Mouse (Mus musculus) frontal cortex, adult 2 months (tissue): ENCODE measurements around the gene Dhdh. TPM values are rescaled to one million over a fixed set of nuclear protein-coding genes. Genes with fewer than 3 reads are reported as not detected.
A peak's percentile ranks its signal among the peaks of the same experiment; 100 is the strongest.
"Not testable (repeated sequence)": the region's sequence is repeated elsewhere in the genome, so short reads cannot be mapped to it uniquely, and the experiment has no call there.

Source experiments
- DNase-seq, 2 experiments: peaks; one replicate each; pipeline ENCODE4 v3.0.0; 2022; ENCODE audit warnings: low spot score in 1 of 2; ENCODE audit errors: extremely low spot score in 1 of 2
- polyA plus RNA-seq: library from polyadenylated mRNA; depleted of rRNA; stranded (reverse); fragments of >200 nt; gene quantifications from 2 replicates; pipeline ENCODE4 v1.2.3, GENCODE M21; 2012; rRNA removed

Gene Dhdh
- polyA plus RNA-seq, result 8.0 and 8.8 TPM in 2 replicates

DNA sequence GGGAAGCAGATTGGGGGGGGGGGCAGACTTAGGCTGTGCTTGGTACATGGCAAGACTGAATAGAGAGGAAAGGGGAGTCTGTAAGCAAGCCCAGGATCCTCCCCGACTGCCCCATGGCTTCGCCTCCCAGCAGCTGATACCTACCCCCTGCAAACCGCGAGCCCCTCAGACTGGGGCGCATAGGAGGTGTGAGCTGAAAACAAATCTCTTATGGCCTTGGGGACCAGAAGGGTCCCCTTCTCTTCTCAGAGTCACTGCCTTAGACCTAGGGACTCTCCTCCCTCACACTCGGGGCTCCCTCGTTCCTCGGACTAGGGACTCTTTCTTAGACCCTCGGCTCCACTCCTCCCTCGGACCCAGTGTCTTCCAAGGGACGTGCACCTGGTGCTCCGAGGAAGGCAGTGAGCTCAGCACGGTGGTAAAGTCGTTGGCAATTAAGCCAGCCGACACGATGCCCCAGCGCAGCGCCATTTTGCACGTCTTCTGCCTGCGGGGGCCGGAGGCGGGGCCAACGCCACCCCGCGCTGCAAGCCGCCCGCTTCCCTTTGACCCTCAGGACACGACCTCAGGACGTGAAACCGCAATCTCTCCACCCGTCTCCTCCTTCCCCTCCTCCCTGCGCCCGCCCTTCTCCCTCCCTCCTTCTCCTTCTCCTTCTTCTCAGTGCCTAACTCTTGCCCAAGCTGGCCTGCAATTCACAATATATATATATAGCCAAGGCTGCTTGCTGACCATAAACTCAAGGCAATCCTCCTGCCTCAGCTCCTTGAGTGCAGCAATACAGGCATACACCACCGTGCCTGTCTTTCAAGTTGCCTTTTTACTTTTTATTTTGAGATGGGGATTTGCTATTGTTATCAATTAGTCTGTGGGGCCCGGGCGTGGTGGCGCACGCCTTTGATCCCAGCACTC, at the start of gene Dhdh:
Gene Dhdh, minus strand, starts transcription at position 513 of the 912 bp plus-strand sequence.
- DNase-seq, result peak in 1 of 2 experiments; percentile 47

DNA sequence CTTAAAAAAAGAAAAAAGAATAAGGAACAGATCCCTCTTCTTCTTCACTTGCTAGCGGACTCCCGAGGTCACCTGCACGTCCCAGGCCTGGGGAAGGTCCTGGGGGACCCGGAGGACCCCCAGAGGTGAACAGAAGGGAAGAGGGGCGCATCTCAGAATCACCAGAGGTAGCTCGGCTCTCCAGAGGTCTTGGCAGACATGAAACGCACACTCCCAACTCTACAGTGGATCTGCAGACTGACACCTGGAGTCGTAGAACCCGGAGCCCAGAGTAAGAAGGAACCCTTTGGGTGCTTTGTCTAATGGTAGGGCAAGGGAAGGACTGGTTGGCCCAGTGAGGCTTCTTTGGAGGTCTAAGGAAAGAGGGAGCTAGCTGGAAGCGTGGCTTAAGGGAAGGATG, 49.0 kb upstream of the Dhdh start:
- DNase-seq, result no peak

DNA sequence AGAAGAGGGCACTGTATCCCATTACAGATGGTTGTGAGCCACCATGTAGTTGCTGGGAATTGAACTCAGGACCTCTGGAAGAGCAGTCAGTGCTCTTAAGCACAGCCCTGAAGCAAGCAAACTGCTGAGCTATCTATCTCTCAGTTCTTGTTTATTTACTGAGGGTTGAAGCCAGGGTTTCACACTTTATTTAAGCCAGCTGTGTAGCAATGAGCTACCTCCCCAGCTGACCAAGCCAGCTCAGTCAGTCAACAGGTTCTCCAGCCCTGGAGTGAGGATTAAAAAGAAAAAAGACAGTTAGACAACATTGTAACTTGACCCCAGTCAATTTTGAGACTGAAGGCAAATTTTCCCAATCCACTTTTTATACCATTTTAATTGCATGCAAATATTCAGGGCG, 47.1 kb upstream of the Dhdh start:
- no peak for DNase-seq

DNA sequence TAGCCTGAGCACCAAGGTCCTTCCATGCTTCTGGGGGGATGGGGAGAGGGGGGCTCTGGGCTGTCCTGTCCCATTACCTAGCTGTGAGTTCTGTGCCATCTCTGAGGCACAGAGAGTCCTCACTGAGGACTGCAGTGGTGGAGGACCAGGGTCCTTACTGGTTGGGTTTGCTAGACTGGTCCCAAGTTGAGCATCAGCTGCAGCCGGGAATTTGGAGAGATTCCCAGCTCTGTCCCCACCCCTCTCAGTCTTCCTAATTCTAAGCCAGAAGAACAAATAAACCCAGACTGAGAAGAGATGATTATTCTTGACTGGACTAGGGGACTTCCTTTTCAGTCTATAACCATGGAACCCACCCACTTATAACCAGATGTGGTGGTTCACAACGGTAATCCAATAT, 42.0 kb upstream of the Dhdh start:
- DNase-seq, result no peak

DNA sequence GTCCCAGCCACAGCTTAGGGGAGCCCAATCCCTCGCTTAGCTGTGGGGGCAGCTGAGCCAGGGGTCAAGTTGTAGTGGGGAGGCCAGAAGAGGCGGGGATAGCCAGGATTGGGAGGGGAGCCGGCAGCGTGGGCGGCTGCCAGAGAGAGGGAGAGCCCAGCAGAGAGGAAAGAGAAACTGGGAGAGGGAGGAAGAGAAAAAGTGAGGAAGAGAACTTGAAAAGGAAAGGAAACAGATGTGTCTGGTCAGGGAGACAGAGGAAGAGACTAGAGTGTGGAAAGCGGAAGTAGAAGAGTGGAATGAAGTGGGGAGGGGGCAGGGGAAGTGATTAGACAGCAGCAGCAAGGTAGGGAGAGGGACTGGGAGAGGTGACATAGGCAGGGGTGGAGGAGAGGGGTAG, 40.9 kb upstream of the Dhdh start:
- no peak for DNase-seq

DNA sequence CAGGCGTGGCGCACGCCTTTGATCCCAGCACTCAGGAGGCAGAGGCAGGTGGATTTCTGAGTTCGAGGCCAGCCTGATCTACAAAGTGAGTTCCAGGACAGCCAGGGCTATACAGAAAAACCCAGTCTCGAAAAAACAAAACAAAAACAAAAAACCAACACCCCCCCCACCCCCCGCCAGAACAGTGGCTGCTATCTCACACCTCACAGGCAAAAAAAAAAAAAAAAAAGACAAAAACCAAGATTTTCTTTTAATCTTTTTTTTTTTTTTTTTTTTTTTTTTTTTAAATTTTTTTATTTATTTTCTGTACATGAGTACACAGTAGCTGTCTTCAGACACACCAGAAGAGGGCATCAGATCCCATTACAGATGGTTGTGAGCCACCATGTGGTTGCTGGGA, 38.6 kb upstream of the Dhdh start:
- not testable (repeated sequence) for DNase-seq

DNA sequence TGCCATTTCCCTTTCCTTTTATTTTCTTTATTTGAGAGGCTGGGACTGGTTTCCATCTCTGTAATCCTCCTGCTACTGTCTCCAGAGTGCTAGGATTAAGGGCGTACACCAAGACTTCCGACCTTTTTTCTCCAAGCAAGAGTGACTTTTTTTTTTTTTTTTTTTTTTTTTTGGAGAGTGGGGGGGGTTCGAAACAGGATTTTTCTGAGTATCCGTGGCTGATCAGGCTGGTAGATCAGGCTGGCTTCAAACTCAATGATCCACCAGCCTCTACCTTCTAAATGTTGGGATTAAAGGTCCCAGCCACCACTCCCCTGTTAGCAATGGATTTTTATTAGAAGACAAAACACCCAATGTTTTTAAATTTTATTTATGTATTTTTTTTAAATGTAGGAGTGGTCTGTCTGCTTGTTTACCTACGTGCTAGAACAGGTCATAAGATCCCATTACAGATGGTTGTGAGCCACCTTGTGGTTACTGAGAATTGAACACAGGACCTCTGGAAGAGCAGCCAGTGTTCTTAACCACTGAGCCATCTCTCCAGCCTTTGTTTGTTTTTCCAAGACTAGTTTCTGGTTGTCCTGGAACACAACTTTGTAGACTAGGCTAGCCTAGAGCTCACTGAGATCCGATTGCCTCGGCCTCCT, 38.0 kb upstream of the Dhdh start:
- no peak for DNase-seq

DNA sequence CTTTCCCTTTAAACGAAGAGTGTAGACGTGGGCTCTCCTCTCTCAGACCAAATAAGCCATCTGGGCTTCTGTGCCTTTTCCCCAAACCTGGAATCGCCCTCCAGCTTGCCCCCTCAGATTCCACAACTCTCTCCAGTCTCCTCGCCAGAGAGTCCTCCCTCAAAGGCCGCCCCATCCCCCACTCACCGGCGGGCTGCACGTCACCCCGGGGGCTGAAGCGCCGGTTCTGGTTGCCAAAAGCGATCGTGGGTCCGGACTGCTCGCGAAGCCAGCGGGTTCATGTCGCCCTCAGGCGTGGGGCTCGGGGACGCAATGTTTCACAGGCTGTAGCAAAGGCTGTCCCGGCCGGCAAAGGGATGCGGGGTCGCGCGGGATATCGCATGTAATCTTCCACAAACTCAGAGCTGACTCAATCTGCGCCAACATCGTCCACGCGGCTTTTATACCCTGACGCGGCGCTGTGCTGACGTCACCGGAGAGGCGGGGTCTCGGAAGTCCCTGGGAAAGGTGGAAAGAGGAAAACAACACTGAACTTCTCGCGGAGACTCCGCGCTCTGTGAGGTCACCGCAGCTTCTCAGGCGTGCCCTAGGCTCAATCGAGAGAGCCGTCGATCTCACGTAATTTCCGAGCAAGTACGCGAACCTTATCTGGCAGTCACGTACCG, 37.3 kb upstream of the Dhdh start, which contains the start of the genes Ppp1r15a and Plekha4:
Gene Ppp1r15a, minus strand, starts transcription at position 460 of the 665 bp plus-strand sequence.
Gene Plekha4, plus strand, starts transcription at position 522 of the 665 bp plus-strand sequence.
- peak; percentile 87 to 97 for DNase-seq

DNA sequence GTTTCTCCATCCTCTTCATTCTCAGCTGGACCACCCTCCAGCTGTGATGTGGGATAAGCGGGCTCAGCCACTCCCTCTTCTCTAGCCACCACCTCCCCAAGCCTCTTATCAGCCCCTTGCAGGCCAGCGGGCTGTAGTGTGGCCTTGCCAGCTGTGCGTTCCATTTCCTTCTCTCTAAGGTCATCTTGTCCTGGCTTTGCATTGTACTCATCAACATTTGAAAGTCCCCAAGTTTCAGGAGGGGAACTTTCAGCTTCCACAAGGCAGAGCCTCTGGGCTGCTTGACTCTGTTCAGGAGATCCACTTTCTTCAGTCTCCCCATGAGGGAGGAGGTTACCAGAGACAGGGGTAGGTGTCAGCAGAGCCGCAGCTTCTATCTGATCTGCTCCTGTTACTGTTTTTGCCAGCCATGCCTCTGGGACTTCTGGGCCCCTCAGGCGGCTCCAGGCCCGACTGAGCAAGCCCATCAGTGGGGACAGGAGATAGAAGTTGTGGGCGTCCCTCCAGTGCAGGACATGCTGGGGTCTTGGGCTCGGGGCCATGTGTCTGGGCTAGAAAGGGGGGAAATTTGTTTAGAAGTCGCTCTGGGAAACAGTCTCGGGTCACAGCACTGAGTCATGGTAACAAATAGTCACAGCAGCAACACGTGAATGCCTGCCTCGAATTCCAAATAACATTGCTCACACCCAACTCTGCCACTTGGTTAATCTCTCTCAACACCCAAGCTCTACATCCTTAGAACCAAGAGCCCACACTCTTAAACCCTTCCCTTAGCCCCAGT, 36.4 kb upstream of the Dhdh start:
- DNase-seq, result no peak

DNA sequence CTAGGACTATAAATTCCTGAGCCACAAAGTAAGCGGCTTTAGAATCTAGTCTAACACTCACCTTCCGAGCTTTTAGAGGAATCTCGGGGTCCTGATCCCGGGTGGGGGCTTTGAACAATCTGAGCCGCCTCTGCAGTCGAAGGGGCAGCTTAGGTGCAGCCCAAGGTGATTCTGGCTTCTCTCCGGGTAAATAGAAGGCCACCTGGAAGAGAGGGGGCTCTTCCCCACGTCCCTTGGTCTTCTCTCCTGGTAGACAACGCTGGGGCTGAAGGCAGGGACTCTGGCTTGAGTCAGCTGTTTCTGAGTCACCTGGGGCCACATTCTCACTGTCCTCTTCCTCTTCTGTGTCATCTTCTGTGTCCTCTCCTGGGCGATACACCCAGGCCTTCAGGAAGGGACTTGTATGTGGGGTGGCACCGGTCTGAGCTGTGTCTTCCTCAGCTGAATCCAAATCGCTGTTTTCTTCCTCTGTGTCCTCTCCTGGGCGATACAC, 35.1 kb upstream of the Dhdh start:
- no peak for DNase-seq

DNA sequence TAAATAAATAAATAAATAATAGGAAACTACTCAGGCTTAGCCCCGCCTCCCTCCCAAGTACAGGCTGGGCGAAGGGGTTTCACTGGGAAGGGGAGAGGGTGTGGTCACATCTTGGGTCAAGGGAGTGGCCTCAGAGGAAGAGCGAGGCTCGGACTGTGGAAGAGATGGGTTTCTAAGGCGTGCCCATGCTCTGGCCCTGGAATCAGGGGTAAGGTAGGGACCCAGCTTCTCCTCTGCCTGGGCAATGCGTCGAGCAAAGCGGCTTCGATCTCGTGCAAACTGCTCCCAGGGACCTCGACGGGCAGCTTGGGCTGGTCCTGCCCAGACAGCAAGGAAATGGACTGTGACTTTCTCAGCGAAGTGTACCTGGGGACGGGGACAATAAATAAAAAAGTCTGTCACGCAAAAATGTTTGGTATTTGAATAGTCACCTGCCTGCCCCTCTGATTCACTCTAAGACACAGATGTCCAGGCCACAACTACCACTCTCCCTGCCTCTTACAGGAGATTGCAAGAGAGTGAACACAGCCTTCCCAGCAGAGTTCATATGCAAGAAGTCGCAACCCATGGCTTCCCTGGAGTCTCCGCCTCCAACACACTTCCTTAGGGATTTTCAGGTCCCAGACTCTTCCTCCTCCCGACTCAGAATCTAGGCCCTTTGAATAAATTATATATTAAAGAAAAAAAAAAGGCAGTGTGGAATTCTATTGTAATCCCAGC, 34.5 kb upstream of the Dhdh start:
- no peak for DNase-seq

DNA sequence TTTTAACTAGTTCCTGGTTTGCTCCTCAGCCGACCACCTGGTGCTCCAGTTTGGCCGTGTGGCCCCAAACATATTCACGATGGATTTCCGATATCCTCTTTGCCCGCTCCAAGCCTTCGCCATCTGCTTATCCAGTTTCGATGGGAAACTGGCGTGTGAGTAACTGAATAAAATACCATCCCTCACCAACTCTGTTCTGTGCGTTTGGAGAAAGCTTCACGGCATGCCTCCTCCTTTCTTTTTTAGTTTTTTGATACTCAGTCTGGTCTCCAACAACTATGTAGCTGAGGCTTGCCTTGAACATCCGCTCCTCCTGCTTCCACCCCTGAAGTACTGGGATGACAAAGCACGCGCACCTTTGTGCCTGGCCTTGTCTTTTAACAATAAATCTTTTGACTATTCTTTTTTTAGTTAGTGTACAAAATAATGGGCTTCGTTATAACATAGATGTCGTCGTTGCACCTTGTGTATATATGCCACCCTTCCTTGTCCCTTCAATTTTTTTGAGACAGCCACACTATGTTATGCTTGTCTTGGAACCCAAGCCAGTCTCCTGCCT, 33.7 kb upstream of the Dhdh start:
- no peak for DNase-seq

DNA sequence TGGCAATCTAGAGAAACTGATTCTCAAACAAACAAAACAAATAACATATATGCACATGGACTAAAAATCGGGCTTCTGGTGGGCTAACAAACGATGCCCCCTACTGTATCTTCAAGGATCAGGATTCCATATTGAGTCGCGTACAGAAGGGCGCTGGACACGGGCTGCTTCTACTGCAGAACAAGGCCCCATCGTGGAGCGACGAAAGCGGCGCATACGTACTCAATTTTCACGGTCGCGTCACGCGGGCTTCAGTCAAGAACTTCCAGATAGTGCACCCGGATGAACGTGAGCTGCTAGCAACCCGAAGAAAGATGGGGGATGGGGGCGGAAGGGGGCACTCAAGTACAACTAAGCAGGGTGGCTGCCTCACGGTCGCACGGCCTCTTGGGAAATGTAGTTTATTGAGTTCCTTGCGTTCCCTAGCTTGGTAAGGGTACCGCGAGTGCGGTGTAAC, 33.2 kb upstream of the Dhdh start:
- peak; percentile 90 to 93 for DNase-seq

DNA sequence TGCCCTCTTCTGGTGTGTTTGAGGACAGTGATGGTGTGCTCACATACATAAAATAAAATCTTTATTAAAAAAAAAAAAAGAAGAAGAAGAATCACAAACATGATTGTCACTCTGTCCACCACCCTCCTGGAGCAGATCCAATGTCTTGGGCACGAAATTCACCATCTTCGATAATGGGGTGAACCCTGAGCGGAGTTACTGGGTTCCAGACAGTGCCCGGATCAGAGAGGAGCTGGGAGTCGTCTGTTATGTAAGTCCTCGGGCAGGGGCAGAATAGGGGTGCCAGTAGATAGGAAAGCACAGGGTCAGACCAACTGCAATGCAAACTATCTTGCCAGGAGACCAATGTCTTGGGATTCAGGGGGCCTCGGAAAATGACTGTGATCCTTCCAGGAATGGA, 32.0 kb upstream of the Dhdh start:
- DNase-seq, result no peak

DNA sequence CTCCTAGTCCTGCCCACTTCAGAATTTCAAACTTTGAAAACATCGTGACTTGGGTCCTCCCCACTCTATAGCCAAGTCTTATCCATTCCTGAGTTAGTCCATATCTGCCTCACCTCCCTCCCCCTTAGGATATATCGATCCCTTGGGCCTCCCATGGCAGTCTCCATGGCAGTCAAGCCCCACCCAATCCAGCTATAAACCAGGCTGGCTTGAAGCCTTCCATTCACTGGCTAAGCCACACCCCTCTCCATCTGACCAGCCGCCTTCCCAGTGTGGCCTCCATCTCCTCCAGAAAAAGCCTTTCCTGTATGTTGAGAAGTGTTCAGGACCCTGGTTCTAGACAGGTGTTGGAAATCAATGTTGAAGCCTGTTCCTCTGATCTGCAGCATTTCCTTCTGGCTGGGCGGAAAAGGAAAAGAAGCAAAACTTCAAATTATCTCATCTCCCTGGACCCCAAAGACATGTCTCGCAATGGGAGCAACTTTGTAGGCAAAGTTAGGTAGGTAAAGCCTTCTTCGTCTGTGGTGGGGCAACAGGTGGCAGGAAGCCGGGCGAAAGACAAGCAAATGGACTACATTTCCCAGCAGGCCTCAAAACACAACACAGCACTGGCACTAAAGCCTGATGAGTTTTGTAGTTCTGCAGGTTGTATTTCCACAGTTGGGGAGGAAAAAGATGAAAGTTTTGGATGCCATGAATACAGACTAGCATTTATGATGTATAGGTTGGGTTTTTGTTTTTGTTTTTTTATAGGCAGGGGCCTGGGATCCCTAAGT, 30.9 kb upstream of the Dhdh start:
- no peak for DNase-seq

DNA sequence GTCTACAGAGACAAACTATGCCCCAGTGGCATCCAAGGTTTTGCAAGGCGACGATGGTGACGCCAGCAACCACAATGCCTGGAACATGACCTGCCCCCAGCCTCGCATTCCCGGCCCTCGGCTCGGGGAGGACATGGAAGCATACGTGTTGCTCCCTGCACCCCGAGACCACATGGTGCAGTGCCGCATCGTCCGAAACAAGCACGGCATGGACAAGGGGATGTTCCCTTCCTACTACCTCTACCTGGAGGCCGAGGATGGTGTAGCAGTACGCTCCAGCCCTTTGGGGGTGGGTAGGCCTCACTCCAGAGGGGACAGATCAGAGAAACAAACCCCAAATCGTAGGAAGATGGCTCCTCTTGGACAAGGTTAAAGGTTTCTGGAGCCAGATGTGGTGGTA, 30.0 kb upstream of the Dhdh start:
- DNase-seq, result no peak

DNA sequence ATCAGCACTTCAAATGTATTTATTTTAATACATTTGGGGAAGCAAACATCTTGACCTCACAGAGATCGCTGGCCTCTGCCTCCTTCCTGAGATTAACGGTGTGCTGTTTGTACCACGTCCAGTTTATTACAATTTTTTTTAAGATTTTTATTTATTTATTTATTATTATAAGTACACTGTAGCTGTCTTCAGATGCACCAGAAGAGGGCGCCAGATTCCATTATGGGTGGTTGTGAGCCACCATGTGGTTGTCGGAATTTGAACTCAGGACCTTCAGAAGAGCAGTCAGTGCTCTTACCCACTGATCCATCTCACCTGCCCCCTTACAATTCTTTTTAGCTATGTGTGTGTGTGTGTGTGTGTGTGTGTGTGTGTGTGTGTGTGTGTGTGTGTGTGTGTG, 28.2 kb upstream of the Dhdh start:
- DNase-seq, result not testable (repeated sequence)

DNA sequence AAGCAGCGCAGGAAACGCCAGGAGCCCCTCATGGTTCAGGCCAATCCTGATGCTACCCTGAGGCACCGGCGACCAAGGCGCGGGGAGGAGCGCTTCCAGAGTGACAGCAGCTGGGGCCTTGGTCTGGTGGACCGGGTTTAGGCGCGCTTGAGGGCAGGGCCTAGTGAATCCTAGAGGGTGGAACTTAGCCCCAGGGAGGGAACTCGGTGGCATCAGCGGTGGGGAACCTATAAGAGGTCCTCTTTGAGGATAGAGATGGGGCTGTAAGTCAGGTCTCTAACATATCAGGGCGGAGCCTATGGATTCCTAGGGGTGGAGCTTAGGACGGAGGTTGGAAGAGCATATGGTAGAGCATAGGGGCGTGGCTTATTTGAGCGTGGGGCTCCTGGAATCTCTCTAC, 26.8 kb upstream of the Dhdh start:
- no peak for DNase-seq

DNA sequence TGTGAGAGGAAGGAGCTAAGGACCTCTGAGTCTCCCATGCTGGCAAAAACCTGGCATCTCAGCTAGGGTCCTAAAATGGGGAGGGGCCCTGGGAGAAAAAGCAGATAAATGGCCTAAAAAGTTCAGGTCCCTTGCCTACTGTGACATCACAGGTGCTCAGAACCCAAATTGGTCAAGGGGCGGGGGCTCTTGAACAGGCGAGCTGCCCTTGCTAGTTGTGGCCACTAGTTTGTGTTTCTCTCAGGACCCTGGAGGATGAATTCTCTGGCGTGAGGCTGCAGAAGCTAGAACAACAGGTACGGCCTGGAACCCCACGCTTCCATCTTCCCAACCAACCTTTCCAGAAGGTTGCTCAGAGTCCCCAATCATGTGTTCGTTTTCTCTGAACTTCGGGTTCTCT, 25.8 kb upstream of the Dhdh start:
- no peak for DNase-seq
